Mouse (Mus musculus): ENCODE measurements around the gene Bcl7b.

DNA sequence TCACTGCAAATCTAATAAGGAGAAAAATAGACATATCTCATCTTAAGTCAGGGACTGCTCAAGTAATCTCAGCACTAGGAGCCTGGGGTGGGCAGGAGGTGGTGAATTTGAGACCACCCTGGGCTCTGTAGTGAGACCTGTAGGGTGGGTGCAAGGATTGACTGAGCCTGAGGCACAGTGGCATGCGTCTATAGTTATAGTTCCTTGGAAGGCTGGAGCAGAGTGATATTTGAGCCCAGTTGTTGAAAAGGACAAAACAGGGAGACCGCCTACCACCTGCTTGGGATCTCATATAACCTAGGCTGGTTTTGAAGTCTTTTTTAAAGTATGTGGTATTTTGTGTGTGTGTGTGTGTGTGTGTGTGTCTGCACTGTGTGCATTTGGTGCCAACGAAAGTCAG is 56.1 kb downstream of the Bcl7b start:
- TF ChIP-seq POLR2A (IDR thresholded peaks at IDR 0.05; ENCODE audit: control insufficient read depth, low read depth, low read length) (no peak), CTCF (IDR thresholded peaks at IDR 0.05; ENCODE audit: control insufficient read depth, insufficient read depth, insufficient replicate concordance, low read depth, low read length) (no peak)

Data from testis, adult 2 months (tissue).